Comparison of ENCODE assay signal across 18 mouse cellular contexts in genomic region chr9:27188677-27189241, GRCm38 (mm10). TPM values are rescaled to one million over a fixed set of nuclear protein-coding genes. Genes with fewer than 3 reads are reported as not detected.
DNase-seq lines count a peak whose midpoint lies in the region; ATAC-seq and TF ChIP-seq lines count a peak whose summit lies in the region.
"Had no signal": no experiment of that assay in that cellular context is flagged by ENCODE, and none has a peak within 500 bp of the region (broad histone marks: within the 10 kb centered on the region; RNA-seq: fewer than 3 reads in every experiment).

No protein-coding gene starts in this region.

- H3K4me2 ChIP-seq in forebrain, embryonic 13.5 days, result no peak overlapping the region
- H3K4me2 ChIP-seq in forebrain, postnatal 0 days (ENCODE audit: low read depth), result no peak overlapping the region
- H3K4me2 ChIP-seq: embryonic facial prominence, embryonic 13.5 days; embryonic facial prominence, embryonic 15.5 days; forebrain, embryonic 12.5 days; forebrain, embryonic 15.5 days had no signal

- H3K27ac ChIP-seq in forebrain, embryonic 13.5 days, result no peak overlapping the region
- no peak overlapping the region for H3K27ac ChIP-seq in forebrain, postnatal 0 days (ENCODE audit: low read depth, low read length)
- peak overlapping the region; percentile 59 for H3K27ac ChIP-seq in layer of hippocampus, adult 2 months
- peak overlapping the region; percentile 76 for H3K27ac ChIP-seq in left cerebral cortex, adult 2 months
- H3K27ac ChIP-seq: embryonic facial prominence, embryonic 13.5 days; embryonic facial prominence, embryonic 15.5 days; forebrain, embryonic 10.5 days; forebrain, embryonic 12.5 days; forebrain, embryonic 15.5 days had no signal

- no peak for ATAC-seq in forebrain, embryonic 13.5 days
- no peak for ATAC-seq in forebrain, postnatal 0 days
- ATAC-seq: forebrain, embryonic 15.5 days had no signal

- DNase-seq in forebrain, postnatal 0 days, result no peak
- DNase-seq in layer of hippocampus, adult 2 months (ENCODE audit: low spot score in 2 of 2), result no peak
- DNase-seq in layer of hippocampus, postnatal 25 days (ENCODE audit: extremely low spot score in 1 of 2, low spot score in 1 of 2), result no peak
- DNase-seq in left cerebral cortex, adult 2 months (ENCODE audit: extremely low spot score in 1 of 2, low spot score in 2 of 2), result no peak
- no peak for DNase-seq in left cerebral cortex, postnatal 14 days (ENCODE audit: low spot score in 2 of 2)
- DNase-seq in right cerebral cortex, postnatal 10 days (ENCODE audit: low spot score in 2 of 2), result peak; percentile 50 to 53
- DNase-seq in right cerebral cortex, adult 2 months (ENCODE audit: low spot score in 2 of 2), result no peak
- DNase-seq: adrenal gland, adult 2 months; adrenal gland, postnatal 10 days; embryo, embryonic 11 days had no signal

- no peaks in the 10 kb centered on the region for H3K9me3 ChIP-seq in forebrain, embryonic 13.5 days (replicated peaks)
- no peaks in the 10 kb centered on the region for H3K9me3 ChIP-seq in forebrain, postnatal 0 days (ENCODE audit: low read length)
- H3K9me3 ChIP-seq: embryonic facial prominence, embryonic 13.5 days; embryonic facial prominence, embryonic 15.5 days; forebrain, embryonic 10.5 days; forebrain, embryonic 12.5 days; forebrain, embryonic 15.5 days had no signal

- H3K4me1 ChIP-seq in forebrain, embryonic 13.5 days, result peaks cover 51% of the 10 kb centered on the region
- peaks cover 22% of the 10 kb centered on the region for H3K4me1 ChIP-seq in forebrain, postnatal 0 days (ENCODE audit: insufficient read depth)

- no peak overlapping the region for H3K4me3 ChIP-seq in forebrain, embryonic 13.5 days
- H3K4me3 ChIP-seq in forebrain, postnatal 0 days (ENCODE audit: low read depth, low read length), result no peak overlapping the region
- H3K4me3 ChIP-seq in layer of hippocampus, adult 2 months, result no peak overlapping the region
- H3K4me3 ChIP-seq in left cerebral cortex, adult 2 months, result no peak overlapping the region
- H3K4me3 ChIP-seq: embryonic facial prominence, embryonic 13.5 days; embryonic facial prominence, embryonic 15.5 days; erythroblast, embryonic 14.5 days; forebrain, embryonic 10.5 days; forebrain, embryonic 12.5 days; forebrain, embryonic 15.5 days had no signal

- H3K27me3 ChIP-seq in forebrain, embryonic 13.5 days, result no peaks in the 10 kb centered on the region
- no peaks in the 10 kb centered on the region for H3K27me3 ChIP-seq in forebrain, postnatal 0 days (ENCODE audit: insufficient read depth, low read length)
- H3K27me3 ChIP-seq: embryonic facial prominence, embryonic 13.5 days; embryonic facial prominence, embryonic 15.5 days; forebrain, embryonic 15.5 days had no signal

- intact Hi-C loops in left cerebral cortex, adult 2 months (cut with DNase I), result no loop called here
- intact Hi-C loops in left cerebral cortex, postnatal 14 days (cut with DNase I), result loop anchor here (5.0 kb wide), 1 partner anchor 44 kb away; no protein-coding TSS in a partner anchor

- no peak for TF ChIP-seq CTCF in forebrain, postnatal 0 days (IDR thresholded peaks at IDR 0.05; ENCODE audit: low read depth)
- TF ChIP-seq CTCF in layer of hippocampus, adult 2 months (conservative IDR thresholded peaks at IDR 0.05), result no peak
- TF ChIP-seq CTCF in left cerebral cortex, adult 2 months (IDR thresholded peaks at IDR 0.05), result no peak

- peak overlapping the region; percentile 16; the same call in 1 of the 2 replicates for H3K9ac ChIP-seq in forebrain, embryonic 13.5 days
- H3K9ac ChIP-seq in forebrain, postnatal 0 days, result no peak overlapping the region
- H3K9ac ChIP-seq: embryonic facial prominence, embryonic 13.5 days; embryonic facial prominence, embryonic 15.5 days; forebrain, embryonic 12.5 days; forebrain, embryonic 15.5 days had no signal

- WGBS in forebrain, embryonic 13.5 days, result 85% methylated on average over 7 of the region's 7 CpGs
- WGBS in forebrain, postnatal 0 days, result 70% methylated on average over 7 of the region's 7 CpGs

- H3K36me3 ChIP-seq in forebrain, embryonic 13.5 days (ENCODE audit: poor library complexity, severe bottlenecking), result no peaks in the 10 kb centered on the region
- no peaks in the 10 kb centered on the region for H3K36me3 ChIP-seq in forebrain, postnatal 0 days (ENCODE audit: insufficient read depth)
- H3K36me3 ChIP-seq: embryonic facial prominence, embryonic 13.5 days; embryonic facial prominence, embryonic 15.5 days; forebrain, embryonic 10.5 days; forebrain, embryonic 12.5 days; forebrain, embryonic 15.5 days had no signal

RNA-seq across cellular contexts. Expression of gene Jam3, which starts 33.5 kb away (rescaled TPM):
- 113 and 123 TPM in 2 replicates for polyA plus RNA-seq in forebrain, embryonic 13.5 days (2015; fragmentation: Nextera tagmentation; extraction: Ambion mirVana)
- 37.1 and 44.0 TPM in 2 replicates for total RNA-seq in forebrain, postnatal 0 days (2014; rRNA removed)
- 20.6 and 27.7 TPM in 2 replicates for polyA plus RNA-seq in forebrain, postnatal 0 days (2015; fragmentation: Nextera tagmentation; extraction: Ambion mirVana)
- 10 to 100 TPM; 36.4 to 42.3 TPM for total RNA-seq in layer of hippocampus, adult 2 months (2021)
- 10 to 100 TPM; 43.0 to 44.2 TPM for total RNA-seq in layer of hippocampus, postnatal 25 days (2021)
- total RNA-seq in left cerebral cortex, adult 2 months (2021), result 10 to 100 TPM; 32.6 TPM
- total RNA-seq in left cerebral cortex, postnatal 14 days (2021), result 10 to 100 TPM; 24.1 to 26.9 TPM
- total RNA-seq: MEL had no signal

Comparison
In these comparisons a context has a peak if more than half of its experiments do, and no peak if none do; other contexts are left out.
1. DNase-seq: peak in right cerebral cortex, postnatal 10 days (2 of 2); none in forebrain, postnatal 0 days (single experiment), layer of hippocampus, adult 2 months (0 of 2), layer of hippocampus, postnatal 25 days (0 of 2), left cerebral cortex, adult 2 months (0 of 2), left cerebral cortex, postnatal 14 days (0 of 2) and right cerebral cortex, adult 2 months (0 of 2).
2. H3K27ac ChIP-seq: peak in layer of hippocampus, adult 2 months (single experiment) and left cerebral cortex, adult 2 months (single experiment); none in forebrain, embryonic 13.5 days (single experiment) and forebrain, postnatal 0 days (single experiment).